Mouse (Mus musculus) gastrocnemius, postnatal 36 days (tissue): Measurements from ENCODE around the gene Aldh1b1. TPM values are rescaled to one million over a fixed set of nuclear protein-coding genes. Genes with fewer than 3 reads are reported as not detected.

ENCODE experiments used
- DNase-seq, 2 experiments: peaks; one replicate each; pipeline ENCODE4 v3.0.0; 2022
- intact Hi-C: fragments of 180-260 bp; cut with DNase I; formaldehyde crosslinking; loops from one replicate; pipeline ENCODE4 v1.15.1; 2025
- total RNA-seq, 2 experiments: library from RNA; stranded (reverse); gene quantifications; 2 replicates each; pipeline ENCODE4 v1.2.3; 2021

Aldh1b1 gene
- total RNA-seq, 2 experiments from 2014 or later, result 0.47 to 0.54 TPM

DNA sequence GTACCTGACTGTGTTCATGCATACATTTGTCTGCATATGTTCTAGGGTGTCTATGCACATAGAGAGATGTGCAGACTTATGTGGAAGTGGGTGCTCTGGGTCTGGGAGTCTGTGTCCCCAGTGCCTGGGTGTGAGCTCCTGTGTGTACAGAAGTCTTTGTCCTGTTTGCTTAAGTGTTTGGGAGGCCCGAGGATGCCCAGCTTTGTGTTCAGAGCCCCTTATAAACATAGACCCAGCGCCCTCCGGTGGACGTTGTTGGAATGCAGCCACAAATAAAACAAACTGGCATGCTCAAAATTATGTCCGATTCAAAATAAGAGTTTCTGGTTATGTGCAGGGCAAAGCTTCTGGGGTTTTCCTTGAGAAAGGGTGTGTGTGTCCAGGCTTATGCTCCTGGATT is 27.2 kb upstream of the Aldh1b1 start:
- intact Hi-C loops, result loop anchor here (2.0 kb wide), 1 partner anchor 353 kb away; no protein-coding TSS in a partner anchor
- DNase-seq, result no peak

DNA sequence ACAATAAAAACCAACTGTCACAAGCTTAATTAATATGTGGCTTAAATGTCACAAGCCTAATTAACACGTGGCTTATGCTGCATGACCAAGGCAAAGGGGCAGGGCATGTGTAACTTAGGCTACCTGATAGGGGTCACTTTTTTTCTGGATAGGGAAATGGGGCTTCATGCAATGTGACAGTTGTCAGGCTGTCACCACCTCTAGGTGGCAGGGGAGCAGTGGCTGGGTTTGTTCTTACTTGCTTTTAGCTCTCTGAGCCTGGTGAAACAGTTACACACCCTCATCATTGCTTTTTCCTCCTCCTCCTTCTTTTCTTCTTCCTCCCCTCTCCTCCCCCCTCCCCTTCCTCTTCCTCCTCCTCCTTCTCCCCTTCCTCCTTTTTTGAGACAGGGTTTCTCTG is 15.2 kb upstream of the Aldh1b1 start:
- intact Hi-C loops, result no loop called here
- DNase-seq, result no peak

DNA sequence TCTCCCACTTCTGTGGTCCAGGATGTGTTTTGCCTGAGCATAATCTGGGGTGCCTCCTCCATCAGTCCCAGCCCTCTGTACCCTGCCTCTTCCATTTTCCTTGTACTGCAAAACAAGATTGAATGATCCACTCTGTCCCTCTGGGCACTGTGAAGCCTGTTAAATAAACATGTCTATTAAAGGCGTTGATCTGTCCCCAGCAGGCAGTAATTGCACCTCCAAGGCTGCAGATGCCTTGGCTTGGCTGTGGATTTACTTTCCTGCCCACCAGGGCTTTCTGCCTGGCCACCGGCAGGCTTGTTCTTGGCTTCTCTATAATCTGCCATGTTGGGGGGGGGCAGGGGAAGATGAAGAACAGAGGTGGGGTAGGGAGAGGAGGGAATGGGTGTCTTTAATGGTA is 12.9 kb upstream of the Aldh1b1 start:
- no peak for DNase-seq
- intact Hi-C loops, result no loop called here

DNA sequence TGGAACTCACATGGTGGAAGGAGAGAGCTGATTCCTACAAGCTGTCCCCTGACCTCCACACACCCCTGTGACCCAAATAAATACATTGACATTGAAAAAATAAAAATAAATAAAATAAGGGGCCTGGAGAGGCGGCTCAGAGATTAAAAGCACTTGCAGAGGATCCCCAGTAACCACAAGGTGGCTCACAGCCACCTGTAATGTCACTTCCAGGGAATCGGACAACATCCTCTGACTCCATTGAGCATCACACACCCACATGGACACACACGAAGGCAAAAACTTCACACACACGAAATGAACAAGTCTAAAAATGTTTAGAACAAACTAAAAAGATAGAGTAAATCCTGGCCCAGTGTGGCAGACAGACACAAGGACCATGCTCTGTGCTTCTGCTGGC is 12.1 kb upstream of the Aldh1b1 start:
- intact Hi-C loops, result no loop called here
- no peak for DNase-seq

DNA sequence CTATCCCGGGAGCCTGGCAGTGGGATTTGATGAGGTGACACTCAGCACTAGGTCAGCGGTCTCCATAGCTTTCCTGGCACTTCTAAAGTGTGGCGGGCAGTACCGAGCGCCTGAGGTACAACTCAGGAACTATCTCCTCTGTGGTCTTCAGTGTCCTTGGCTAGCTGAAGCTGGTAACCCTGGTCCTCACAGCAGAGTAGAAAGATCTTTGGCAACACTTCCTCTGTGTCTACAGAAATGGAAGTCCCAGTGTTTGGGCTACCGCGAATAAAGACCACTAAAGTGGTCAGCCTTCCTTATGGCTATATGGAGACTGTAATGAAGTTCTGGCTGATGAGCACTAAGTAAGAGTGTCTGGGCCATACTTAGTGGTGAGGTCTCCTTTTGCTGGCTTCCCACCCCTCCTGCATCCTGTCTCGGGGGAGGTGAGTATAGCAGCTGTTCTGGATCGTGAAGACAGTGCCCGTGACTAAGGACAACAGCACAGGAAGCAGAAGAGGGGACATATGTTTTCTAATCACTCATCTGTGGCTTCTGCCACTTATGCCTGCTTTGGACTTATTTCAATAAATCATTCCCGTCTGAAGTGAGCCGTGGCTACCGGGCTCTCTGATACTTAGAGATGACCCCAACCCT is 10.3 kb upstream of the Aldh1b1 start:
- no peak for DNase-seq
- intact Hi-C loops, result no loop called here

DNA sequence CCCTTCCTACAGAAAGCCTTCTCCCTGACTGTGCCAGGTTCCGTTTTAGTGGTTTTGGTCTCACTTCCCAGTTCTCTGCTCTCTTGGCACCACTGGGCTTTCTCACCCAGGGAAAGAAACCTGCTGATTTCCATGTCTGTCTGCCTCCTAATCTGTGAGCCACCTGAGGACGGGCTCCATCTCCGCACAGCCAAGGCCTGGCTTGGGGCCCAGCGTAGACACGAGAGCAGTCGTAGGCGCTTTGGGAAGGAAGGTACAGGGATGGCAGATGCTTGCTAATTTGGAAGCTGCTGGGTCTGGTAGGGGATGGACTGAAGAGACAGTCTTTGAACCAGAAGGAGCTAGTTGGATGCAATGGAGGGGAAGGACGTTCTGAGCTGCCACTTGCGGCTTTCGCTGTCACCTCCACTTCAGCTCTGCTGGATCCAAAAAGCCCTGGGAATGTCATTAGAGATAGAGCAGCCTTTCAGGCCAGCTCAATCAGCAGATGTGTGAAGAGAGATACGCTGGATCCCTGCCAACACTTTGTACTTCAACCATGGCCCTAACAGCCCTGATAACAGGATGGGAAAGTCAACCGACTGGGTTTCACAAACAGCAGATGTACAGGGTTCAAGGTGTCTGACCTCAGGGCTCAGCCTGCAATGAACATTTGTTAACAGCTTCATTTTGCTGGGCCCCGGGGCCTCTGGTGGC is 9.4 kb upstream of the Aldh1b1 start:
- intact Hi-C loops, result no loop called here
- DNase-seq, result no peak

DNA sequence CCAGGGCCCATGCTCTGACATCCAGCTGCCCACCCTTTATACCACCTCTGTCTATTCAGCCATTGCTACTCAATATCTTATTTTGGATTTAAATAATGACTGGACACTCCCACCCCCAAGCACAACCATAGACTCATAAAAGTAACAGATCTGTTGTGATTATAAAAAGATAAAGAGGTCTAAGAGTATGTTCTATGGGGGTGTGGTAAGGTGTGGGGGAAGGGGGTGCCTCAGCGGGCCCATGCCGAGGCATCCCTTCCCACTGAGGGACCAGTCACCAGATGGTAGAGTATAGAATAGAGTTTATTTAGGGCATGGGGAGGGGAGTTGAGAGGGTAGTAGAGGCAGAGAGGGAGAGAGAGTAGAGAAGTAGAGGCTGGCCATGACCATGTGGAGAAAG is 8.8 kb upstream of the Aldh1b1 start:
- no peak for DNase-seq

DNA sequence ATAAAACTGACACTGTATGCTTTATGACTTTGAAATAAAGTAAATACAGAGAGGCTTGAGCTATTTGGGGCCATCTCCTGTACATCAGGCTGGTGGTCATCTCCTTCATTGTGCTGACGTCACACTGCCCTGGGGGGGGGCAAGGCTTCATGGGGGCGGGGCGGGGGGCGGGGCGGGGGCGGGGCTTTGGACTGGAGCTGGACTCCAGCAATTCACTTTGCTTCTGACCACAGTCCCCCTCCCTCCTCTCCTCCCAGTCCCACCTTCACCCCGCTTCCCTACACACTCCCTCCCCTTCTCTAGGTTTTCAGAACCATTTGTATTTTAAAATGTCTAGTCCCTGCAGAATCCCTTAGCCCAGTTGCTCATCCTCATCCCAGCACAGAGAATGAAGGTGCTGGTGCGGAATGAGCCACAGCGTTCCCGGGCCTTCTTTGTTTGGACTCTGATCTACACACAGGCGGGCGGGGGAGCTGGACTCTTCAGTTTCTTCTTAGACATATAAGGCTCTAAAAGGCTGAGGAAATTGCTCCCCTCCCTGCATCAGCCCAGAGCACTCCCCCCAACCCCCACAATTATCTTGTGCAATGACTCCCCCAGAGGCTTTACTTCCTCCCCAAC is 3.5 kb upstream of the Aldh1b1 start:
- intact Hi-C loops, result no loop called here
- no peak for DNase-seq

More for the DNA sequence above, 8.8 kb upstream of the Aldh1b1 start:
- intact Hi-C loops, result no loop called here

DNA sequence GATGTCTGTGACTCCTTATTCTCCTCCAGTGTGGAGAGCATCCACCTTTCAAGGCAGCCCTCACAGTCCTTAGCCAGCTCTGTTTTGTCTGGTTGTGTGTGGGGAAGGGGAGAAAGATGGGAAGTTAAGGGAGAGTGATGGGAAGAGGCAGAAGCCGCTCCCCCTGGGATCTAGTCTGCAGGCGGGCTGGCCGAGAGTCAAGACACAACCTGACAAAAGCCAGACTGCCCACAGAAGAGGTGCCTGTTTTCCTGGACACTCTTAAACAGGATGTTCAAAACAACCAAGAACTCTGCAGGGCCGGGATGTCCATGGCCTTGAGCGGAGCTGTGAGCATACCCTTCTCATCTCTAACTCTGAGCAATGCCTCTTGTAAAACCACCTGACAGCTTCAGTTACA is 2.1 kb upstream of the Aldh1b1 start:
- DNase-seq, result no peak
- intact Hi-C loops, result no loop called here

DNA sequence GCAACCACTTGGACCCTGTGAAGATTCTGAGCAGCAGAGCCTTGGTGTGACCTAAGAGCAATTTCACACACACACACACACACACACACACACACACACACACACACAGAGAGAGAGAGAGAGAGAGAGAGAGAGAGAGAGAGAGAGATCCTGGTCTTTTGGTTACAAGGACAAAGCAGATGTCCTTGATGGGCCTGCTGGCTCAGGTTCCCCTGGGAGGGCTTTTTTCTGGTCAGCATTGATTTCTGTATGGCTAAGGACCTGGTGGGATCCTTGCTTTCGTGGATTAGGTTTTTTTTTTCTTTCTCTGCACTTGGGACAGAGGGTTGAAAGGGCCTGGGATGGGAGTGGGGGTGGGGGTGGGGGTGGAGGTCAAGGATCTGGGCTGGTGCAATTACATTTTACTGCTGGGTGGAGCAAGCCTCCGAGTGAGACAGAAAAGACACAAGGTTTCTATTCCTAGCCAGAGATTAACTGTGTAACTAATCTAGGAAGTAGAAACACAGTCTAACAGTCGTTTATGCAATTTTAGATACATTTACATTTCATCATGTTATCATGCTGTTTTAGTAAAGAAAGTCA is 1.2 kb downstream of the Aldh1b1 start:
- intact Hi-C loops, result no loop called here

DNA sequence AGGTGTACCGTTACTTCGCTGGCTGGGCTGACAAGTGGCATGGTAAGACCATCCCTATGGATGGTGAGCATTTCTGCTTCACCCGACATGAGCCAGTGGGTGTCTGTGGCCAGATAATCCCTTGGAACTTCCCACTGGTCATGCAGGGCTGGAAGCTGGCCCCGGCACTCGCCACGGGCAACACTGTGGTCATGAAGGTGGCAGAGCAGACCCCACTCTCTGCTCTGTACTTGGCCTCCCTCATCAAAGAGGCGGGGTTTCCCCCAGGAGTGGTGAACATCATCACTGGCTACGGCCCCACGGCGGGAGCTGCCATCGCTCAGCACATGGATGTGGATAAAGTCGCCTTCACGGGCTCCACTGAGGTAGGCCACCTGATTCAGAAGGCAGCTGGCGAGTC is 4.1 kb downstream of the Aldh1b1 start:
- DNase-seq, result no peak
- intact Hi-C loops, result no loop called here

More for the DNA sequence above, 1.2 kb downstream of the Aldh1b1 start:
- no peak for DNase-seq

DNA sequence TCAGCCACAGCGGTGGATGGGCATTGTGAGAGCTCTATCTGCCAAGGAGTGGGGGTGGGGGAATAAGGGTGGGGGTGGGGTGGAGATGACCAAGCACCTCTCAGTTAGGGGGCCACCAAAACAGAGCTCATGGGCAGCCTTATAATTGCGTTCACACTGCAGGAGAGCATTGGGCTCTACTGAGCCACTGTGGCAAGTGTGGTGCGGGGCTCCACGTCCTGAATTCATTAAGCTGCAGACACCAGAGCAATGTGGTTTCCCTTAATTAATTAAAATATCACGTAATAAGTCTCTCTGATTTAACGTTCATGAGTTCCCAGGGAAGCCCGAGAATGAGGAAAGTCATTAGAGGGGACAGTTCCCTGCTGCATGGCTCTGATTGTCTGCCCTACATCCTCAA is 9.2 kb downstream of the Aldh1b1 start:
- intact Hi-C loops, result no loop called here
- DNase-seq, result no peak

DNA sequence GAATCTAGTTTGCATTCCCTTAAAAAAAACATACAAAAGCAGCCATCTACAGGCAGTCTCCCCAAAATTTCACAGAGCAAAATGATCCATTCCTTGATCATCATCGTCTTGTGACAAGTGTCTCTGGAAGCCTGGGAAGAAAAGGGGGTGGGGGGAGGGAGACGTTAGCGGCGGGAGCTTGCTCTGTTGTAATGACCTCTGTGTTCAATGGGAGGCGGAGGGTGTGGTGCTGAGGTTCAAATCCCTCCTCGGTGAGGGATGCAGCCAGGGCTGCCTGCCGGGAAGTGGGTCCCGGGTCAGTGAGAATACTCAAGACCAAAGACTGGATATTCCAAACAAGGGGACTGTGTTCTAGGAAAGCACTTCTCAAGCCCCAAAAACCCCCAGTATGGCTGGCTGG is 12.4 kb downstream of the Aldh1b1 start:
- intact Hi-C loops, result no loop called here
- DNase-seq, result no peak

DNA sequence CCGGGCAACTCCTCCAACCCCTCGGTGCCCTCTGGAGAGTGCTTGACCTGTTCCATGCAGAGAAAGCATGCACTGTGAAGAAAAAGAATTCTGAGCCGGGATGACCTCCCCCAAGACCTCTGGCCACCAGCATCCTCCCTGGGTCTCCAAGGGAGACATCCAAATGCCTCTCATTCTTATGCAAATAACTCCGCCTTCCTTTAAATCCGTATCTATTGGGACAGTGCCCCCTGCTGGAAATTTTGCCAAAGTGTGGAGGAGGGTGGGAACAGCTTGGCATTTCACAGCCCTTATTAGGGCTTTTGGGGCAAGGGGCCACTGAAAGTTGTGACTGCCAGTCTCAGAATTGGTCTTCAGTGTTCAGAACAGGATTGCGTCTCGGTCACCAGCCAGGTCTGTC is 16.7 kb downstream of the Aldh1b1 start:
- intact Hi-C loops, result no loop called here
- DNase-seq, result no peak

DNA sequence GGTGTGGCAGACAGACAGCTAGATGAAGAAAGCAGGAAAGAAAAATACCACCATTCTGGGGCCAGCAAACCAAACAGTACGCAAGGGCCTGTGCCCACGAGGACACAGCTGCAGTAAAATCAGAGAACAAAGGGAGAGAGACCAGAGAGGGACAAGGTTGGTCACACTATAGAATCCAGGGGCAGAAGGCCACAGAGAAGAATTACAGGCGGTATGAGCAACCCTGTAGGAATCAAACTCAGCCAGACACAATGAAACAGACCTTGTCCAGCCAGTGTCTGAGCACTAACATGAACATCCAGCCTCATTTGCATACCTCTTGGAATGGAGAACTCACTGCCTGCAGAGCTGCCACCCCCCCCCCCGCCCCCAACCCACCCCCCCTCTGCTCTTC is 20.0 kb downstream of the Aldh1b1 start:
- intact Hi-C loops, result loop anchor here (2.0 kb wide), 1 partner anchor 38 kb away; no protein-coding TSS in a partner anchor

DNA sequence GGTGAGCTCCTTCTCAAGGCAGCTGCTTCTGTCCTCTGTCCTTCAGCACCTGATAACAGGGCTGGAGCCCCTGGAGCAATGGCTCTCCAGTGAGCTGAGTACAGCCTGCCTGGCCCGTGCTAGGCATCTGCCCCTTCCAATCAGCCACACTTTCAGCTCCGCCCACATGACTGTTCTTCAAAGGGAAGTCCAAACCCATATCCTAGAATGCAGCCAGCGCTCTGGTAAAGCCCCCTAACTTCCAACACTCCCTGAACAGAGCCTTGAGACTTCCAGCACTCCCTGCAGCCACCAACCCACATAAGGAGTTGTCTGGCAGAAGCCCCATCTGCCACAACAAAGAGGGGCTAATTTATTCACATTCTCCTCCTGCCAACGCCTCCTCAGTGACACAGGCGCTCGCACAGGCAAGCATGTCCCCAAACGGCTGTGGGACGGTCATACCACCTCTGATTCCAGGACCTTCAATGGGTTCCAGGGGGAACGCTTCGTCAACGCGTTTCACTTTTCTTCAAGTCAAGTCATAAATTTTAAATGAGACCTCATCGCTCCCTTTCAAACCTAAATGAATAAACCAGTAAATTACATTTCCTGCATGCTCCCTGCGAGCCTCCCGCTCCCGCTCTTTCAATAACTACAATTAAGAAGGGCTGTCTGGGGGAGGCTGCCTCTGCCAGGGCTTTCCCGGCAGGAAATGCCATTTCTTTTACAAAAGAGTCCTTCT is 20.5 kb downstream of the Aldh1b1 start:
- no peak for DNase-seq
- intact Hi-C loops, result loop anchor here (2.0 kb wide), 1 partner anchor 37 kb away; no protein-coding TSS in a partner anchor

More for the DNA sequence above, 20.0 kb downstream of the Aldh1b1 start:
- DNase-seq, result no peak

DNA sequence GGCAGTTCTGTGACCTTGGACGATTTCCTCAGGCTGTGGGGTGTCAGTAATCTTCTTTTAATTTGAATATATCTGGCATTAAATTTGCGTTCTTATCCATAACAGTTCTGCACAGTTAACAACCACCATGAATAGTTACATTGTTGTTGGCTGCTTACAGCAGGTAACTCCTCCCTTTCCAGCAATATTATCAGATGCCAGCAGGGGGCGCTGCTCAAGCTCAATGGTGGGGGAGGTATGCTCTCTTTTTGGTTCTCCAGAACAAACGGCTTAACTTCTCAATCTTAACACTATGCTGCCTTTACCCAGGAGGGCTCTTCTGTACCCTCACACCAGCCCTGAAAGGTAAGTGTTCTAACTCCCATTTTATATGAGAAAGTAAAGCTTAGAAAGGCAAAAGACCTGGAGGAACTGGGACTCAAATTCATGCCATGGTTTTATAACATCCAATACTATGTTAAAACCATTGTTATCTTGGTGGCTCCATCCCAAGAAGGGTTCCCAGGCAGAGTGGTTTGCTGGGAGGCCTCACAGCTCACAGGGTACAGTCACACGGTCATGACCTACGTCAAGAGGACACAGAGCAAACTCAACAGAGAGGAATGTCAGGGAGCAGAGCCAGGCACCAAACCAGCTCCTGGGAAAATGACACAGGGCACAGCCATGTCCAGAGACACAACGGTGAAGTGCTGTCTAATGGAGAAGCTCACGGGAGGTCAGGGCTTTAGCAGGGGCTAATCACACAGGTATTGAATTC is 21.4 kb downstream of the Aldh1b1 start:
- intact Hi-C loops, result no loop called here
- DNase-seq, result peak; percentile 32 to 45

DNA sequence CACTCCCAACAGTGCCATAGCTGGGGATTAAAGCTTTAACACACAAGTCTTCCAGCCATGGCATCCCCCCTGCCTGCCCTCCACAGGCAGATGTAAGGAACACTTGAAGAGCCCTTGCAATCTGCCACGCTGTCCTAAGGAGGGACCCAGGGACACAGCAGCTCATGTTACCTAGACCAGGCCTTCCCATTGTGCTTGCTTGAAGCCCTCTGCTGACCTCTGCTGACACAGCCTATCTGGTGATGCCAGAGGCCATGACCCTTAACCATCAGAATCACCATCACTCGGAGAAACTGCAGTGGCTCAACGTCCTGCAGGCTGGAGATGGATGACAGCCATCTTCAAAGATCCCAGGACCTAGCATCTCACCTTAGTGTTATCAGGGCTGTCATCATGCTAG is 23.2 kb downstream of the Aldh1b1 start:
- DNase-seq, result no peak
- intact Hi-C loops, result no loop called here

DNA sequence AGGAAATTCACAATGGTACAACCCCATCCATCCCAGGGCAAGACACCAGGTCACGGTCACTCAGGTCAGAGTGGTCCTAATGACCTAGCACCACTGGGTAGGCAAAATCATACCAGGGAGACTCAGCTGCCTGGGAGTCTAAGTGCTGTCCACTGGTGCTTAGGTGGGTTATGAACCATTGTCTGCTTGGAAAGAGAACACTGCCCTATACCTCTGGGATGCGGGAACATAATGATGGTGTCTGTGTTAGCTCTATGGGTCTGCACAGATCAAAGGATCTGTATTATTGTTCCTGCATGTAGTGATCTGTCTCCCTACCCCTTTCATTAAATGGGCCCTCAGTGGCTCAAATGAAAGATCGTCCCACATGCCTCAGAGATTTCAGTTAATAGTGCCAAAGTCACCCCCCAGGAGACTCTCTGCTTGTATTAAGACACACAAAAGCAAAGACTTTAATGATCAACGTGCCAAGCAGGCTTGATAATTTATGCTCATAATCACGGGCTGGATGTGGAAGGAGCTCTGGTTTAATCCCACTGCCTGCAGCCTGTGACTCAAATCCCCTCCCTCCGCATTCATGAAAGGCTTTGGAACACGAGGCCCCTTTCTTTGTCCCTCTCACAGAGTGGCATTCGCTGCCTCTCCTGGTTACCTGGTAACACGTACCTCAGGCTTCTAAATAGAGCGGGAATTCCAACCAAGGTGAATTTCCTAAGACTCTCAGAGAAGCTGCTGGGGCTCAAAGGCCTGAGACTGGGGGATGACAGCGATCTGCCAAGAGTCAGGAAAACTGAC is 24.2 kb downstream of the Aldh1b1 start:
- no peak for DNase-seq
- intact Hi-C loops, result no loop called here
